Comparison of ENCODE assay signal across 14 mouse cellular contexts in the genomic region with DNA sequence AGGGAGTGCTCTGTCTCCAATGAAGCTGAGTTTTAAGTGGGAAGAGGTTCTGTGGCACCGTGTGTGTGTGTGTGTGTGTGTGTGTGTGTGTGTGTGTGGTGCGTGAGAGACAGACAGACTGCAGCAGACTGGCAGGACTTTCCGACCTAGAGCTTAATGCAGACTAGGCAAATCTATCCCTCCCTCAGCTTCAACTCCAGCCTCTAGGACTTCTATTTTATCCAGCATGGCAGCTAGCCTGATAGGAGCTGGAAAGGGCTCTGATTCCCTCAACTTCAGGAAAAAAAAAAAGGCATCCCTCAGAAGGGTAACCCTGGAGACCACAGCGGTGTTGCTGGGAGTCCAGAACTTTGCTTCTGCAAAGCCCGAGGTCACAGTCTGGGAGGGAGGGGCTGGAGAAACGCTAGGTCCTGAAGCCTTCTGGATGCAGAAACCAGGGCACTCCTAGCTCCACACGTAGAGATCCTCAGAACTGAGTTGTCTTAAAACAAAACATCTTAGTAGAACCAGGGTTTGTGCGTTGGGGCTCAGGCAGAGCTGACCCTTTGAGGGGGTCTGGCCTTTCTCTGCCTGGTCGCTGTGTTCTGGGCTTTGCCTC. TPM values are rescaled to one million over a fixed set of nuclear protein-coding genes. Genes with fewer than 3 reads are reported as not detected.
DNase-seq lines count a peak whose midpoint lies in the region; ATAC-seq lines count a peak whose summit lies in the region.
"Had no signal": no experiment of that assay in that cellular context is flagged by ENCODE, and none has a peak within 500 bp of the region (broad histone marks: within the 10 kb centered on the region; RNA-seq: fewer than 3 reads in every experiment).

No protein-coding gene starts in this region.

- 30% methylated on average over 9 of the region's 9 CpGs for WGBS in heart, embryonic 14.5 days
- WGBS in midbrain, embryonic 11.5 days: 10% methylated on average over 9 of the region's 9 CpGs
- WGBS in midbrain, embryonic 14.5 days: 7% methylated on average over 9 of the region's 9 CpGs
- WGBS in embryonic facial prominence, embryonic 10.5 days: 5% methylated on average over 9 of the region's 9 CpGs
- 7% methylated on average over 9 of the region's 9 CpGs for WGBS in neural tube, embryonic 13.5 days

- H3K9ac ChIP-seq in heart, embryonic 14.5 days (ENCODE audit: low read length): peak overlapping the region; percentile 69; the same call in 1 of the 2 replicates
- H3K9ac ChIP-seq in midbrain, embryonic 11.5 days (ENCODE audit: low read length): no peak overlapping the region
- no peak overlapping the region for H3K9ac ChIP-seq in midbrain, embryonic 14.5 days (replicated peaks; ENCODE audit: low read length)
- H3K9ac ChIP-seq in neural tube, embryonic 13.5 days: no peak overlapping the region

- peaks cover 21% of the 10 kb centered on the region for H3K27me3 ChIP-seq in heart, embryonic 14.5 days (ENCODE audit: control insufficient read depth, insufficient read depth, low read length)
- peaks cover 52% of the 10 kb centered on the region for H3K27me3 ChIP-seq in midbrain, embryonic 11.5 days (ENCODE audit: control insufficient read depth, insufficient read depth, low read length)
- peaks cover 58% of the 10 kb centered on the region for H3K27me3 ChIP-seq in midbrain, embryonic 14.5 days (ENCODE audit: control insufficient read depth, insufficient read depth, low read length)
- peaks cover 81% of the 10 kb centered on the region for H3K27me3 ChIP-seq in embryonic facial prominence, embryonic 10.5 days (replicated peaks; ENCODE audit: low read depth, poor library complexity, severe bottlenecking)
- peaks cover 65% of the 10 kb centered on the region for H3K27me3 ChIP-seq in neural tube, embryonic 13.5 days

- no peak overlapping the region for H3K4me2 ChIP-seq in heart, embryonic 14.5 days (ENCODE audit: low read length)
- H3K4me2 ChIP-seq in midbrain, embryonic 11.5 days: no peak overlapping the region
- no peak overlapping the region for H3K4me2 ChIP-seq in midbrain, embryonic 14.5 days (ENCODE audit: low read length)
- H3K4me2 ChIP-seq in neural tube, embryonic 13.5 days: peak overlapping the region; percentile 13; the same call in 1 of the 2 replicates

- H3K9me3 ChIP-seq in heart, embryonic 14.5 days (ENCODE audit: control insufficient read depth, low read length): no peaks in the 10 kb centered on the region
- no peaks in the 10 kb centered on the region for H3K9me3 ChIP-seq in midbrain, embryonic 11.5 days (ENCODE audit: control insufficient read depth, low read length)
- H3K9me3 ChIP-seq in midbrain, embryonic 14.5 days (ENCODE audit: control insufficient read depth, low read length): no peaks in the 10 kb centered on the region
- H3K9me3 ChIP-seq in embryonic facial prominence, embryonic 10.5 days: no peaks in the 10 kb centered on the region
- no peaks in the 10 kb centered on the region for H3K9me3 ChIP-seq in neural tube, embryonic 13.5 days
- H3K9me3 ChIP-seq: embryonic facial prominence, embryonic 12.5 days; G1E had no signal

- no peaks in the 10 kb centered on the region for H3K36me3 ChIP-seq in heart, embryonic 14.5 days (ENCODE audit: control insufficient read depth, insufficient read depth, low read length)
- H3K36me3 ChIP-seq in midbrain, embryonic 11.5 days (ENCODE audit: control insufficient read depth, insufficient read depth, low read length): no peaks in the 10 kb centered on the region
- no peaks in the 10 kb centered on the region for H3K36me3 ChIP-seq in midbrain, embryonic 14.5 days (ENCODE audit: control insufficient read depth, insufficient read depth, low read length)
- H3K36me3 ChIP-seq in embryonic facial prominence, embryonic 10.5 days (replicated peaks): no peaks in the 10 kb centered on the region
- H3K36me3 ChIP-seq in neural tube, embryonic 13.5 days: no peaks in the 10 kb centered on the region
- H3K36me3 ChIP-seq: embryonic facial prominence, embryonic 12.5 days had no signal

- H3K4me1 ChIP-seq in heart, embryonic 14.5 days (ENCODE audit: control insufficient read depth in 2 of 2, insufficient read depth in 2 of 2, low read length in 2 of 2): peaks cover 33 to 50% of the 10 kb centered on the region in 2 experiments
- H3K4me1 ChIP-seq in midbrain, embryonic 11.5 days (ENCODE audit: control insufficient read depth, insufficient read depth, low read length): peaks cover 29% of the 10 kb centered on the region
- peaks cover 23% of the 10 kb centered on the region for H3K4me1 ChIP-seq in midbrain, embryonic 14.5 days (ENCODE audit: control insufficient read depth, insufficient read depth, low read length)
- H3K4me1 ChIP-seq in embryonic facial prominence, embryonic 10.5 days: peaks cover 78% of the 10 kb centered on the region
- H3K4me1 ChIP-seq in neural tube, embryonic 13.5 days (replicated peaks): peaks cover 60% of the 10 kb centered on the region

- no peak for ATAC-seq in heart, embryonic 14.5 days (ENCODE audit: insufficient number of reproducible peaks, insufficient read depth, low FRiP score, low read depth)
- ATAC-seq in midbrain, embryonic 11.5 days (ENCODE audit: low FRiP score): no peak
- ATAC-seq in midbrain, embryonic 14.5 days (ENCODE audit: low FRiP score, low TSS enrichment): no peak
- no peak for ATAC-seq in neural tube, embryonic 13.5 days (ENCODE audit: low read depth)
- ATAC-seq: intestine, embryonic 16.5 days had no signal

- no peak for DNase-seq in heart, adult 8-10 months (ENCODE audit: low spot score)
- DNase-seq in midbrain, embryonic 11.5 days (ENCODE audit: low spot score, missing footprints): peak; percentile 93
- no peak for DNase-seq in midbrain, embryonic 14.5 days
- peak; percentile 30 for DNase-seq in embryonic facial prominence, embryonic 10.5 days (ENCODE audit: low spot score)
- DNase-seq in layer of hippocampus, adult 18-20 months (ENCODE audit: low spot score in 2 of 2): no peak
- DNase-seq: cerebellum, postnatal 10 days; heart, adult 11 months; spleen, adult 18-20 months had no signal

- H3K4me3 ChIP-seq in heart, embryonic 14.5 days (ENCODE audit: control insufficient read depth in 1 of 2, insufficient read depth in 1 of 2, low read depth in 1 of 2, low read length in 2 of 2): no peak overlapping the region
- no peak overlapping the region for H3K4me3 ChIP-seq in midbrain, embryonic 11.5 days (ENCODE audit: low read depth, low read length)
- no peak overlapping the region for H3K4me3 ChIP-seq in midbrain, embryonic 14.5 days (replicated peaks; ENCODE audit: low read depth, low read length)
- H3K4me3 ChIP-seq in embryonic facial prominence, embryonic 10.5 days: peak overlapping the region; percentile 28; the same call in 1 of the 2 replicates
- no peak overlapping the region for H3K4me3 ChIP-seq in neural tube, embryonic 13.5 days

- H3K27ac ChIP-seq in heart, embryonic 14.5 days (replicated peaks in 1 of 2; ENCODE audit: control insufficient read depth in 1 of 2, insufficient read depth in 1 of 2, low read depth in 2 of 2, low read length in 2 of 2): no peak overlapping the region
- H3K27ac ChIP-seq in midbrain, embryonic 11.5 days (ENCODE audit: low read depth, low read length): no peak overlapping the region
- H3K27ac ChIP-seq in midbrain, embryonic 14.5 days (replicated peaks; ENCODE audit: low read depth, low read length): no peak overlapping the region
- no peak overlapping the region for H3K27ac ChIP-seq in embryonic facial prominence, embryonic 10.5 days (replicated peaks)
- no peak overlapping the region for H3K27ac ChIP-seq in neural tube, embryonic 13.5 days (replicated peaks)
- H3K27ac ChIP-seq: embryonic facial prominence, embryonic 12.5 days had no signal

RNA-seq across cellular contexts. Expression of gene Tmem200b, which starts 7.4 kb away (rescaled TPM):
- polyA plus RNA-seq in heart, embryonic 14.5 days (2014; fragmentation: Nextera tagmentation; extraction: Ambion mirVana): 3.6 and 4.3 TPM in 2 replicates
- total RNA-seq in heart, adult 8-10 months (2022): 1 to 10 TPM; 4.3 to 6.5 (median 5.1) TPM
- polyA plus RNA-seq in midbrain, embryonic 11.5 days (2014; fragmentation: Nextera tagmentation; extraction: Ambion mirVana): 0.79 and 0.84 TPM in 2 replicates
- not detected in 2 replicates for polyA plus RNA-seq in midbrain, embryonic 14.5 days (2014; fragmentation: Nextera tagmentation; extraction: Ambion mirVana)
- polyA plus RNA-seq in embryonic facial prominence, embryonic 10.5 days (2016; fragmentation: Nextera tagmentation; extraction: Ambion mirVana): 2.1 and 2.8 TPM in 2 replicates
- polyA plus RNA-seq in neural tube, embryonic 13.5 days (2015; fragmentation: Nextera tagmentation; extraction: Ambion mirVana): 0.14 and 0.29 TPM in 2 replicates
- total RNA-seq in layer of hippocampus, adult 18-20 months (2021): 1 to 10 TPM; 1.2 to 1.3 TPM
- total RNA-seq: neutrophil, adult 5-6 weeks had no signal
- polyA plus RNA-seq: G1E had no signal

RNA-seq across cellular contexts. Expression of gene Srsf4, which starts 40.7 kb away (rescaled TPM):
- 63.6 and 69.1 TPM in 2 replicates for polyA plus RNA-seq in heart, embryonic 14.5 days (2014; fragmentation: Nextera tagmentation; extraction: Ambion mirVana)
- total RNA-seq in heart, adult 8-10 months (2022): 10 to 100 TPM; 28.6 to 34.4 (median 32.5) TPM
- polyA plus RNA-seq in midbrain, embryonic 11.5 days (2014; fragmentation: Nextera tagmentation; extraction: Ambion mirVana): 144 and 157 TPM in 2 replicates
- 91.8 and 121 TPM in 2 replicates for polyA plus RNA-seq in midbrain, embryonic 14.5 days (2014; fragmentation: Nextera tagmentation; extraction: Ambion mirVana)
- 142 and 143 TPM in 2 replicates for polyA plus RNA-seq in embryonic facial prominence, embryonic 10.5 days (2016; fragmentation: Nextera tagmentation; extraction: Ambion mirVana)
- 109 and 135 TPM in 2 replicates for polyA plus RNA-seq in neural tube, embryonic 13.5 days (2015; fragmentation: Nextera tagmentation; extraction: Ambion mirVana)
- 10 to 100 TPM; 71.4 to 71.5 TPM for total RNA-seq in layer of hippocampus, adult 18-20 months (2021)

Comparison
In these comparisons a context has a peak if more than half of its experiments do, and no peak if none do; other contexts are left out.
1. DNase-seq: peak in midbrain, embryonic 11.5 days (single experiment) and embryonic facial prominence, embryonic 10.5 days (single experiment); none in heart, adult 8-10 months (single experiment), midbrain, embryonic 14.5 days (single experiment) and layer of hippocampus, adult 18-20 months (0 of 2).